Mouse (Mus musculus) kidney, postnatal 0 days (tissue): ENCODE measurements at regions not wholly inside any gene's neighbourhood (a gene's known extent, or its start where the extent isn't known, plus 50 kb on each side); places are given as distances from the start of the nearest gene placed in this dataset.
A peak's percentile ranks its signal among the peaks of the same experiment; 100 is the strongest.
"Not testable (repeated sequence)": the region's sequence is repeated elsewhere in the genome, so short reads cannot be mapped to it uniquely, and the experiment has no call there.

ENCODE experiments used
- ATAC-seq: fragments of 200-750 bp; cut with Nextera tagmentation; replicated peaks from 2 replicates; pipeline ENCODE4 v1.8.0; 2017; ENCODE audit warnings: low read depth, moderate number of reproducible peaks, moderate TSS enrichment, moderate library complexity; ENCODE audit not compliant: low FRiP score
- DNase-seq: peaks from one replicate; pipeline ENCODE4 v3.0.0-alpha.2; 2016; ENCODE audit warnings: low spot score
- H3K27ac ChIP-seq: fragments of 300-500 bp; sonication (generic); 2 replicates; pipeline ENCODE4 v1.5.1; 2014; ENCODE audit warnings: mild to moderate bottlenecking
- H3K27me3 ChIP-seq: fragments of 300-500 bp; sonication (generic); 2 replicates; pipeline ENCODE4 v1.6.1; 2014; ENCODE audit warnings: low read length, mixed read lengths; ENCODE audit not compliant: insufficient read depth
- H3K36me3 ChIP-seq: fragments of 300-500 bp; sonication (generic); 2 replicates; pipeline ENCODE4 v1.6.1; 2014; ENCODE audit warnings: low read length, mixed read lengths; ENCODE audit not compliant: insufficient read depth
- H3K4me1 ChIP-seq: fragments of 300-500 bp; sonication (generic); replicated peaks from 2 replicates; pipeline ENCODE4 v1.6.1; 2014; ENCODE audit warnings: antibody characterized with exemption, low read length, mixed read lengths; ENCODE audit not compliant: insufficient read depth
- H3K4me2 ChIP-seq: fragments of 300-500 bp; sonication (generic); 2 replicates; pipeline ENCODE4 v1.6.1; 2014; ENCODE audit warnings: mild to moderate bottlenecking, low read length, moderate library complexity, mixed read lengths
- H3K4me3 ChIP-seq: fragments of 300-500 bp; sonication (generic); replicated peaks from 2 replicates; pipeline ENCODE4 v1.5.1; 2014; ENCODE audit warnings: low read depth, low read length
- H3K9ac ChIP-seq: fragments of 300-500 bp; sonication (generic); 2 replicates; pipeline ENCODE4 v1.6.1; 2014; ENCODE audit warnings: low read depth, low read length
- H3K9me3 ChIP-seq: fragments of 300-500 bp; sonication (generic); replicated peaks from 2 replicates; pipeline ENCODE4 v1.6.1; 2016; ENCODE audit warnings: low read length, inconsistent platforms, mixed read lengths
- CTCF ChIP-seq: IDR thresholded peaks from 2 replicates; pipeline ENCODE4 v1.5.1; 2016; ENCODE audit warnings: antibody characterized with exemption, low read depth, mild to moderate bottlenecking, moderate library complexity
- WGBS: fragments of 180-500 bp; shearing (Covaris S2); extraction: QIAGEN DNeasy Blood & Tissue Kit; methylation state at CpG from one replicate; pipeline ENCODE4 v1.1.7; 2014; 5-methylcytosine and 5-hydroxymethylcytosine counted together

- Histone ChIP-seq H3K4me1 (no peaks in the 10 kb centered on the region), H3K9me3 (no peaks in the 10 kb centered on the region), H3K4me2 (no peak overlapping the region), H3K9ac (no peak overlapping the region), H3K4me3 (no peak overlapping the region), H3K36me3 (no peaks in the 10 kb centered on the region), H3K27ac (no peak overlapping the region), H3K27me3 (no peaks in the 10 kb centered on the region)
- 85% methylated on average over 3 of the region's 3 CpGs for WGBS
- DNase-seq = no peak
- no peak for TF ChIP-seq CTCF
- ATAC-seq = no peak
Observed at GRCm38 (mm10) chr2:135547966-135548365, 110.8 kb upstream of the Plcb4 start.

- no peaks in the 10 kb centered on the region for H3K9me3 ChIP-seq
- no peak overlapping the region for H3K4me2 ChIP-seq
- H3K36me3 ChIP-seq = no peaks in the 10 kb centered on the region
- DNase-seq (no peak), ATAC-seq (no peak)
- H3K27me3 ChIP-seq = no peaks in the 10 kb centered on the region
- no peak overlapping the region for H3K9ac ChIP-seq
- peak; percentile 46 for TF ChIP-seq CTCF
- 48% methylated on average over 3 of the region's 3 CpGs for WGBS
- H3K4me3 ChIP-seq = no peak overlapping the region
- no peak overlapping the region for H3K27ac ChIP-seq
- no peaks in the 10 kb centered on the region for H3K4me1 ChIP-seq
Observed at GRCm38 (mm10) chr2:135553031-135553430, 105.8 kb upstream of the Plcb4 start.

GRCm38 (mm10) chr2:135558026-135558425 lies 100.8 kb upstream of the Plcb4 start:
- not testable (repeated sequence) for H3K36me3 ChIP-seq, H3K4me1 ChIP-seq, H3K4me2 ChIP-seq, DNase-seq, H3K4me3 ChIP-seq, H3K27ac ChIP-seq, H3K27me3 ChIP-seq, H3K9ac ChIP-seq, H3K9me3 ChIP-seq, ATAC-seq
- 91% methylated on average over 8 of the region's 8 CpGs for WGBS

- Histone ChIP-seq H3K36me3 (no peaks in the 10 kb centered on the region), H3K27ac (no peak overlapping the region), H3K9me3 (no peaks in the 10 kb centered on the region), H3K4me2 (no peak overlapping the region), H3K9ac (no peak overlapping the region), H3K4me1 (no peaks in the 10 kb centered on the region), H3K27me3 (no peaks in the 10 kb centered on the region), H3K4me3 (no peak overlapping the region)
- 49% methylated on average over 3 of the region's 3 CpGs for WGBS
- ATAC-seq (no peak), DNase-seq (no peak)
- TF ChIP-seq CTCF = no peak
Observed at GRCm38 (mm10) chr2:135559328-135559727, 99.5 kb upstream of the Plcb4 start.

- ATAC-seq (no peak), DNase-seq (peak; percentile 24)
- Histone ChIP-seq H3K27ac (no peak overlapping the region), H3K36me3 (no peaks in the 10 kb centered on the region), H3K9me3 (no peaks in the 10 kb centered on the region), H3K4me2 (no peak overlapping the region), H3K9ac (no peak overlapping the region), H3K4me3 (no peak overlapping the region), H3K4me1 (no peaks in the 10 kb centered on the region), H3K27me3 (no peaks in the 10 kb centered on the region)
- TF ChIP-seq CTCF = no peak
- 75% methylated on average over 9 of the region's 9 CpGs for WGBS
Observed at GRCm38 (mm10) chr2:135559933-135560710, 98.7 kb upstream of the Plcb4 start.

GRCm38 (mm10) chr2:135560856-135561255 lies 98.0 kb upstream of the Plcb4 start:
- H3K9ac ChIP-seq = no peak overlapping the region
- no peaks in the 10 kb centered on the region for H3K36me3 ChIP-seq
- H3K4me2 ChIP-seq = no peak overlapping the region
- no peaks in the 10 kb centered on the region for H3K27me3 ChIP-seq
- no peak for TF ChIP-seq CTCF
- H3K4me3 ChIP-seq = no peak overlapping the region
- no peak for DNase-seq
- WGBS = 81% methylated on average over 1 of the region's 1 CpGs
- no peak for ATAC-seq
- no peaks in the 10 kb centered on the region for H3K4me1 ChIP-seq
- no peak overlapping the region for H3K27ac ChIP-seq
- no peaks in the 10 kb centered on the region for H3K9me3 ChIP-seq

- no peak overlapping the region for H3K9ac ChIP-seq
- H3K9me3 ChIP-seq = no peaks in the 10 kb centered on the region
- H3K4me2 ChIP-seq = no peak overlapping the region
- no peak overlapping the region for H3K27ac ChIP-seq
- 59% methylated on average over 7 of the region's 7 CpGs for WGBS
- no peaks in the 10 kb centered on the region for H3K27me3 ChIP-seq
- H3K4me3 ChIP-seq = no peak overlapping the region
- no peak for TF ChIP-seq CTCF
- DNase-seq (no peak), ATAC-seq (no peak)
- no peaks in the 10 kb centered on the region for H3K36me3 ChIP-seq
- no peaks in the 10 kb centered on the region for H3K4me1 ChIP-seq
Observed at GRCm38 (mm10) chr2:135561716-135562115, 97.1 kb upstream of the Plcb4 start.
